Mouse (Mus musculus) CH12F3 (cell line): ENCODE data around the gene Atp1a3.

Experiments used
- in situ Hi-C: fragments of 300-500 bp; cut with MboI; formaldehyde crosslinking; loops from 2 replicates; pipeline ENCODE4 v1.14.3; 2020; ENCODE audit warnings: low sequenced_read_pairs

Atp1a3 gene

GRCm38 (mm10) chr7:24967966-24968365 lies 37.8 kb downstream of the Atp1a3 start:
- in situ Hi-C loops = loop anchor here (10.0 kb wide), 1 partner anchor 123 kb away; no protein-coding TSS in a partner anchor

DNA sequence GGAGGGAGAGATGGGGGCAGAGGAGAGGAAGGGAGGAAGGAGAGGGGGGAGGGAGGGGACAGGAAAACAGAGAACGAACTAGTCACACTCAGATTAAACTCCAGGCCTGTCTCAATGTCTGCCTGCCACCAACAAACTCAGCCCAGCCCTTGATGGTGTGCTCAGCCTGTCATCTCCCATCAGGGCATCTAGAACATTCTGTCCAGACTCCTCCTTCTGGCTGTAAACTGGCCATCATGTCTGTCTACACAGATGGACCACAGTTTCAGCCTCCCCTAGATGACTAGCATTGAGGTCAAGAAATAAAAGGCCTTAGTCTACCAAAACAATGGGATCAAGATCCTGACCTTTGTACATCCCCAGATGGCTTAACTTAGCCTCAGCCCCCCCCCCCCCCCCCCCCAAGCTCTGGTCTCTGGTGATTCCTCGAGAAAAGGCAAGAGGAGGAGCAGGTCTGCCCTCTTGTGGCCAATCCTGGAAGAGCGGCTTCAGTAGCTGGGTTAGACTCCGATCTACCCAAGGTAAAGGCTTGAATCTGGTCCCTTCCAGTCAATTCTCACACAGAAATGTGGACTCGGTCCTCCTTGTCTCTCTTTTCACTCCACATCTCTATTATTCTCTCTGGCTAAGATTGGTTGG lies 40.7 kb downstream of the Atp1a3 start:
- in situ Hi-C loops = loop anchor here (10.0 kb wide), 1 partner anchor 120 kb away; no protein-coding TSS in a partner anchor

DNA sequence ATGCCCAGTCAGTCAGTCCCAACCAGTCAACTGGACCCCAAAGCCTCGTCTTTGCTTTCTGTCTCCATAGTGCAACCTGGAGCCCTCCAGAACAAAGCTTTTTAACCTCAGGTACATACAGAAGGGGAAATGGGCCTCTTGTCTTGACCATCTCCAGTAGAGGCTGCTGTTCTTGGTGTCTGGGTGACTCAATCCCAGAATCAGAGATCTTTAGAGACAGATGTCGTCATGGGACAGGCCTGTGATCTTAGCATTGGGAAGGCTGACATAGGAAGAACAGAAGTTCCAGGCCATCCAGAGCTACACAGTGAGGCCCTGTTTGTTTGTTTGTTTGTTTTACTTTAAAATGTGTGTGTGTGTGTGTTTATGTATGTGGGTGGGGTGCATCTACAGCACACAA lies 41.5 kb downstream of the Atp1a3 start:
- in situ Hi-C loops = loop anchor here (10.0 kb wide), 1 partner anchor 119 kb away; no protein-coding TSS in a partner anchor

- in situ Hi-C loops = loop anchor here (5.0 kb wide), 1 partner anchor 33 kb away; no protein-coding TSS in a partner anchor
These were observed 50.5 kb downstream of the Atp1a3 start for GRCm38 (mm10) chr7:24955226-24955625.

GRCm38 (mm10) chr7:24954450-24954849 lies 51.3 kb downstream of the Atp1a3 start:
- in situ Hi-C loops = no loop called here

GRCm38 (mm10) chr7:24953966-24954365 lies 51.8 kb downstream of the Atp1a3 start:
- in situ Hi-C loops = no loop called here

- in situ Hi-C loops = no loop called here
These were observed 55.7 kb downstream of the Atp1a3 start for GRCm38 (mm10) chr7:24949958-24950623.

DNA sequence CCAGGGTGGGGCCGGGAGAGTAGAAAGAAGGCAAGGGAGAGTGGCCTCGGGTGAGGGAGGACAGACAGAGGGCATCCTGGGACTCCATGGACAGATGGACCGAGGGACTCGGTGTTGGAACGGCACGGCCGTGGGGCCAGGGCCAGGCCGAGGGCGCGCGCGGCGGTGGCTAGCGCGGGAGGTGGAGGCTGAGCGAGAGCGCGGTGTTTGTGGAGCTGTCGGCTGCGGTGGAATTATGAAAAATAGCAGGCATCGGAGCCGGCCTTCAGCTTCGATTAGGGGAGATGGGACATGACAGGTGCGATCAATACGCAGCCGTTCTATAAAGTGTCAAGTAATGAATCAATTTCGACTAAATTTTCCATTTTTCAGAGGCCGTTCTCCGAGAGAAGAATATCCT lies 57.0 kb downstream of the Atp1a3 start:
- in situ Hi-C loops = no loop called here

GRCm38 (mm10) chr7:24947316-24948048 lies 58.3 kb downstream of the Atp1a3 start:
- in situ Hi-C loops = no loop called here

DNA sequence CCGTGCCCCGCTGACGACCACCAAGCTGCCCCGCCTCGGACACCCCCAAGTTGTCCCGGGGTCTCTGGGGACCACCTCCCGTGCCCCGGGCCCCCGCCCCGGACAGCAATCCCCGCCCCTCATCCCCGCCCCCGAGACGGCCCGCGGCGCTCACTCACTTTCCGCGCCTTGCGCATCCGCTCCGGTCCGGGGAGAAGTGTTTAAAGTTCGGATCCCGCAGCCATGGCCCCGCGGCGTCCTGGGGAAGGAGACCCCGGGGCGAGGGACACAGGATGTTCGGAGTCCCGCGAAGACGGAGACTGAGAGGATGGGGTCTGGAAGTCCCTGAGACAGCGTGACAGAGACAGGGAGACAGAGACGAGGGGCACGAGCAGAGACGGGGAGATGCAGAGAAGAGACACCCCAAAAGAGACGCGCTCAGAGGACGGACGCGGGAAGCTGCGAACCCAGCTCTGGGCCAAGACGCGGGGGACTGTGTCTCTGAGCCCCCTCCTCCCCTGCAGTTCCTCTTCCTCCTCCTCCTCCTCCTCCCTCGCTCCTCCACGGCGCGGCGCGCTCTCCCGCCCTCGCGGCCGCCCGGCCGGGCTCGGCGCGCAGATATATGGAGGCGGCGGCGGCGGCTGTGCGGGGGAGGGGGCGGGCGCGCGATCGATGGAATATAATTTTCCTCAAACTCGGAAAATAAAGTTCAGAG lies 61.4 kb downstream of the Atp1a3 start, which contains the start of gene Gm4881:
Gm4881 (minus strand) TSS at position 238 of the 694 bp plus-strand sequence.
- in situ Hi-C loops = no loop called here

DNA sequence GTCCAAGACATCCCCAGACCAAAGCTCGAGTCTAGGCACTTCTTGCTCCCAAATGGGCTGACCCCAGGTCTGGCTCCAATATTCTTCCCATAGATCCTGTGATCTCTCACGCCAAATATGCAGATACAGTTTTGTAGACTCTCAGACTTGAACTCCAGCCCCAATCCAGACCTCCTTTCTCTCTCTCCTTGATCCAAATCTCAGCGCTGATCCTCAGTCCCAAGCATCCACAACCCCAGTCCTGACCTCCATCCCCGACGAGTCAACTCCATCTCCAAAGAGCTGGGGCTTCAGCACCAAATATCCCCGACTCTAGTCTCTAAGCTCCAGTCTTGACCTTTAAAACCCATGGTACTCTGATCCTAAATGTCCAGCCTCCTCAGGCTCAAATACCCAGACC lies 62.1 kb downstream of the Atp1a3 start:
- in situ Hi-C loops = no loop called here

DNA sequence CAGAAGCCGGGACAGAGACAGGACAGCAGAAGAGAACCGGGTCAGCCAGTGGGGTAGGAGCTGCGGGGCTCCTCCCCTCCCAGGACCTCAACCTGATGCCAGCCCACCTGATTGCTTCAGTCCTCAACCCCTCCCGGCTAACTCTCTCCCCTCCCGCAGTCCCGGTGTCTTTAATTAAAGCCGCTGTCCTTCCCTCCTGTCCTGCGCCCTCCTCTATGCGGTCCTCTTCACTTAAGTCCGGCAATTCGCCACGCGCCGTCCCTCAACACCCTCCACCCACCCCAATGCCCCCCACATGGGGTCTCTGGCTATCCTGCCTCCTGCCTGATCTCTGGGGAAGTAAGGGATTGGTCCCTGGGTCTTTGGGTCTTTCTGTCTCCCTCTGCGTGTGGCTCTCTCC lies 74.1 kb downstream of the Atp1a3 start:
- in situ Hi-C loops = no loop called here

- in situ Hi-C loops = no loop called here
These were observed 75.3 kb downstream of the Atp1a3 start for GRCm38 (mm10) chr7:24930475-24930874.
